Mouse (Mus musculus): ENCODE measurements at regions not wholly inside any gene's neighbourhood (a gene's known extent, or its start where the extent isn't known, plus 50 kb on each side); places are given as distances from the start of the nearest gene placed in this dataset.
A peak's percentile ranks its signal among the peaks of the same experiment; 100 is the strongest.

GRCm38 (mm10) chr2:8628007-8628406 lies 1118.6 kb upstream of the Celf2 start:
- no peak for ATAC-seq (ENCODE audit: poor library complexity, severe bottlenecking)

GRCm38 (mm10) chr2:8628485-8629208 lies 1119.3 kb upstream of the Celf2 start:
- ATAC-seq (ENCODE audit: poor library complexity, severe bottlenecking), result no peak

- no peak for ATAC-seq (ENCODE audit: poor library complexity, severe bottlenecking)
These were observed 1128.7 kb upstream of the Celf2 start for GRCm38 (mm10) chr2:8638082-8638481.

- no peak for ATAC-seq (ENCODE audit: poor library complexity, severe bottlenecking)
These were observed 1129.9 kb upstream of the Celf2 start for GRCm38 (mm10) chr2:8639282-8639681.

GRCm38 (mm10) chr2:8645463-8645862 lies 1136.1 kb upstream of the Celf2 start:
- ATAC-seq (ENCODE audit: poor library complexity, severe bottlenecking), result no peak

GRCm38 (mm10) chr2:8660544-8660943 lies 1151.2 kb upstream of the Celf2 start:
- ATAC-seq (ENCODE audit: poor library complexity, severe bottlenecking), result no peak

GRCm38 (mm10) chr2:8673751-8674378 lies 1164.5 kb upstream of the Celf2 start:
- peak; percentile 57 for ATAC-seq (ENCODE audit: poor library complexity, severe bottlenecking)

GRCm38 (mm10) chr2:8675537-8675936 lies 1166.2 kb upstream of the Celf2 start:
- ATAC-seq (ENCODE audit: poor library complexity, severe bottlenecking), result no peak

GRCm38 (mm10) chr2:8676546-8676945 lies 1167.2 kb upstream of the Celf2 start:
- ATAC-seq (ENCODE audit: poor library complexity, severe bottlenecking), result no peak

- 0 out of 2 replicates have a peak, but pooled peaks have one; percentile 33 for ATAC-seq (ENCODE audit: poor library complexity, severe bottlenecking)
These were observed 1181.7 kb upstream of the Celf2 start for GRCm38 (mm10) chr2:8690846-8691643.

- no peak for ATAC-seq (ENCODE audit: poor library complexity, severe bottlenecking)
These were observed 1151.7 kb upstream of the 4930412O13Rik start for GRCm38 (mm10) chr2:8729306-8729705.

GRCm38 (mm10) chr2:8754142-8754541 lies 1126.9 kb upstream of the 4930412O13Rik start:
- peak; percentile 47; the same call in 1 of the 2 replicates for ATAC-seq (ENCODE audit: poor library complexity, severe bottlenecking)

GRCm38 (mm10) chr2:8756546-8756945 lies 1124.5 kb upstream of the 4930412O13Rik start:
- no peak for ATAC-seq (ENCODE audit: poor library complexity, severe bottlenecking)

GRCm38 (mm10) chr2:8770636-8771035 lies 1110.4 kb upstream of the 4930412O13Rik start:
- no peak for ATAC-seq (ENCODE audit: poor library complexity, severe bottlenecking)

- no peak for ATAC-seq (ENCODE audit: poor library complexity, severe bottlenecking)
These were observed 1099.7 kb upstream of the 4930412O13Rik start for GRCm38 (mm10) chr2:8781152-8781935.

- no peak for ATAC-seq (ENCODE audit: poor library complexity, severe bottlenecking)
These were observed 1098.8 kb upstream of the 4930412O13Rik start for GRCm38 (mm10) chr2:8782225-8782624.

GRCm38 (mm10) chr2:8802061-8802460 lies 1079.0 kb upstream of the 4930412O13Rik start:
- ATAC-seq (ENCODE audit: poor library complexity, severe bottlenecking), result no peak

GRCm38 (mm10) chr2:8809609-8810008 lies 1071.4 kb upstream of the 4930412O13Rik start:
- ATAC-seq (ENCODE audit: poor library complexity, severe bottlenecking), result no peak

- no peak for ATAC-seq (ENCODE audit: poor library complexity, severe bottlenecking)
These were observed 1062.9 kb upstream of the 4930412O13Rik start for GRCm38 (mm10) chr2:8818127-8818526.

GRCm38 (mm10) chr2:8825406-8825805 lies 1055.6 kb upstream of the 4930412O13Rik start:
- no peak for ATAC-seq (ENCODE audit: poor library complexity, severe bottlenecking)
